Mouse (Mus musculus): ENCODE measurements around the gene Arhgef28. TPM values are rescaled to one million over a fixed set of nuclear protein-coding genes. Genes with fewer than 3 reads are reported as not detected.

Gene Arhgef28
- total RNA-seq, 2 experiments from 2014 or later = 6.1 to 8.8 TPM

DNA sequence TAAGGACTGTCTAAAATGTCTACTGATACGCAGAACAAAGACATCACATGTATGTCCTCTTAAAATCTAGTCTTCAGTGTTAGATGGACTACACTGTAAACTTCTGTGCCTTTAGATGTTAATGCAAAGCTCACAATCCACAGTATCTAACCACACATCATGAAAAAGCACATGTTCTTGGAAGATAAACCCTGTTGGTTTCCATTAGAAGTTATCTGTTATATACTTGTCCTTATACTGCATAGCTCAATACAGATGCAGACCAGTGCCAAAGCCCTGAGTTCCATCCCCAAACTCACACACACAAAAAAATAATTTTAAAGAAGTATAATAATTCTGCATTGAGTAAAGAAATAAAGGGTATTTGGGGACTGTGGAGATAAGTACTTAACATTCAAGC is 18.3 kb downstream of the Arhgef28 start:
- no peak for DNase-seq

GRCm38 (mm10) chr13:98186179-98186578 is 20.1 kb downstream of the Arhgef28 start:
- no peak for DNase-seq
- intact Hi-C loops (cut with DNase I) = no loop called here

More for the DNA sequence above, 18.3 kb downstream of the Arhgef28 start:
- intact Hi-C loops (cut with DNase I) = no loop called here

- intact Hi-C loops (cut with DNase I) = no loop called here
Measured at GRCm38 (mm10) chr13:98184632-98185031, 21.6 kb downstream of the Arhgef28 start.

DNA sequence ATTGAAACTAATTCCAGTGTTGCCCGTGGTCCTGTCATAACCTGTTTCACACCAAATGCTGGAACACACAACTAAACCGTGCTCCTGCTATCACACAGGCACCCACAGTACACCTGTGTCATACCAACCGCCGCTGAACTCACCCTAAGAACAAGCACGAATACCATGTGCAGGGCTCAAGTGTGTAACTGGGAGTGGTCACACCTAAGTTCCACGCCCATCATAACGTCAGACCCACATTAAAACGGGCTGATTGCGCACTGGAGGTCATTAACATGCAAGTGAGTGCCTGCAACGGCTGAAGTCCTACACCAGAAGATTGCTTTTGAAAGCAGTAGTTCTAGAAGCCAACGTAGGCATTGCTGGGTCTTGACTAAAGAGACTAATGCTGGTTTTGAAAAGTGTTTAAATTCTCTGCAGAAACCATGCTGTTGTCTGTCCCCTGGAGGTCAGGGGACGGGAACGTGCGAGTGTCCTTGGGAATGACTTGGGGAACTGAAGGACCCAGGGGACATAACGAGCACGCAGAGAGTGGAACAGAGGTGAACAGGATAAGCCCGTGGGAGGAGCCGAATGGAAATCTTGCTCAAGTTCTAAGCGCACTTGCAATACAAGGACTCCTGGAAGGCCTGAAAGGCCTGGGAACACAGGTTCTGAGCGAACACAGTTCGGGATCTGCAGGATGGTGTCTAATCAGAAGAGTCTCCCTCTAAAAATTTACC is 22.9 kb downstream of the Arhgef28 start:
- no peak for DNase-seq
- intact Hi-C loops (cut with DNase I) = no loop called here

More at GRCm38 (mm10) chr13:98184632-98185031, 21.6 kb downstream of the Arhgef28 start:
- DNase-seq = peak in 1 of 2 experiments; percentile 24

DNA sequence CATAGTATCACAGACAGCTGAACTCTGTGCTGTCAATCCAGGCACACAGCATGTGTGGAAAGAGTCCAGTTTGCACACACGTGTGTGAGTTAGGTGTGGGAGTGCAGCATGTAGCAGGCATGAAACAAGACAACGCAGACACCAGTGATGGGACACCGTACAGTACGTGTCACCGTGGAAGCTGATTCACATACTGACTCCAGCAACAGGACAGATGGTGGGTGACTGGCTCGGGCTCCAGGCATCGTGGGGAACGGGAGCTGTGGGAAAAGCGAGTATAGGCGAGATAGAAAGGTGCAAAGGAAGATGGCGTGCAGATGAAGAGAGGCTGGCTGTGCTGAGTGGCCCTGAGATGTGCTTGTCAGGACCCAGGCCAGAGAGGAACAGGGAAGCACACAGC is 23.9 kb downstream of the Arhgef28 start:
- intact Hi-C loops (cut with DNase I) = no loop called here

DNA sequence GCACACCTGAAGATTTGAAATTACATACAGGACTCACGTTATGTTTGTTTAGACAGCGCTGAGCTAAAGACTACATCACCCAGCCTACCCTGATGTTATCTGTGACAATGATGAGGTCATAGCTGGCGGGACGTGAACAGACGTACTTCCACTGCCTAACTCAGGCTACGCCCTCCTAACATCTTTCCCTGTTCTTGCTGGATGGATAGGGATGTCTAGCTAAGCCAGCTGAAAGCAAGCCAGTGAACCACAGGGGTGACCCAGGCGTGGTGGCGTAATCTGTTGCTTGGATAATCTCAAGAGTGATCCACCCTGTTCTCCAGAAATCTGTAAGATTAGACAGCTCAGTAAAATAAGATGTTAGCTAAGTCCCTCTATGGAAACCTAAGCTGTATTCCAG is 25.6 kb downstream of the Arhgef28 start:
- DNase-seq = peak in 1 of 2 experiments; percentile 10
- intact Hi-C loops (cut with DNase I) = no loop called here

More for the DNA sequence above, 23.9 kb downstream of the Arhgef28 start:
- no peak for DNase-seq

DNA sequence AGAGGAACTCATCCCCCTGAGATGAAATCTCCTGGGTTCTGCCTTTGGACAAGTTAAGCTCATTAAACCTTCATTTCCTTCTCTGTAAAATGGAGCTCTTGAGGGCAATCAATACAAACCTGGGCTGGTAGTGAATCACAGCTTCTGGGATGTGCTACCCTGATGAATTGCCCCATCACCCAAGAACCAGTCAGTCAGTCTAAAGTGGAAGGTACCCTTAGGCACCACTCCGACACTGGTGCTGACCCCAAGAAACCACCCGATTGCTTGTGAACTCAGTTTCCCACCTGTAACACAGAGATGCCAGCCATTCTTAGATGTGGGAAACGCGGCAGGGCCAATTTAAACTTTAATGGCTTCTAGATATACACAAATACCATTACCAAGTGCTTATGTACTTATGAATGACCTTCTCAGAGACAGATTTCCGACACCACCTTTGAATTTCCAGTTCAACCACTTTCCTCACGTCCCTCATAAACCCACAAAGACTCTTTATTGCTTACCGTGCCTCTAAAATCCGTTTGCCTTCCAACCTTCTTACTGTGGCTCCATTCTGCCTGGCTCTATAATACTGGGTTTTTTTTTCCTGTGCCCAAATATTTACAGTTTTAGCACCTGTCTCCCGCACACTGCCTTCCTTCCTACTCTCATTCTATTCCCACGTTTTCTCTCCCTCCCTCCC is 30.8 kb downstream of the Arhgef28 start:
- DNase-seq = no peak
- intact Hi-C loops (cut with DNase I) = no loop called here

DNA sequence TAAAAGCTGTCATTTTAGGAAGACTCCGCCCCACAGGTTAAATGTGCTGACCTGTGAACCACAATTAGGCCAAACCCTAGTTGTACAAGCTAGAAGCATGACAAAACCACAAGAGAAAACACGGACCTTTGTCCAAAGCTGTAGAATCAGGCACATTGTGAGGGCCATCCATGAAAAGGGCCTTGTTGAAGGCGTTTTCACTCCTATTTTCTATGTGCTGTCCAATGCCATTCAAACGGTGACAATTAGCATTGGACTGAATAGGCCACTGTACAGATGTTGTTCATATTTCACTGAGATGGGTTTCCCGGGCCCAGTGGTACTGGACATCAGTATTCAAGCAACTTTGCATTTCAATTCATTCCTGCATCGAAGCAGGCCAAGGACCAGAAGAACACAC is 33.2 kb downstream of the Arhgef28 start:
- intact Hi-C loops (cut with DNase I) = no loop called here
- no peak for DNase-seq

GRCm38 (mm10) chr13:98172365-98172764 is 33.9 kb downstream of the Arhgef28 start:
- no peak for DNase-seq
- intact Hi-C loops (cut with DNase I) = no loop called here

DNA sequence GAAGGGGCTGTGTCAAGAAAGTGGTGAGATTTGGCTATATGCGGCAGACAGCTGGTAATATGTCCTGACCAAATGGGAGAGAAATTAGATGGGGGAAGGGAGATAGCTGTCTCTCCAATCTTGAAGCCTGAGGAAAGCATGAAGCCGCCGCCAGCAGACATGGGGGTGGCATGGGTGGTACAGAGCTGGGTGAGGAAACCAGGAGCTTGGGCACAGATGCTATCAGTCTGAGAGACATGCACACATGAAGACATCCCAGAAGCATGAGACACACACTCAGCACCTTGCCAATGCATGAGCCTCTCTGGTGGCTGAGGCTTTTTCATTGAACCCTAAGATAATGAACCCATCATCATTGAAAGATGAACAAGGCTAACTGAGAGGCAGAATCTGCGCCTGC is 34.5 kb downstream of the Arhgef28 start:
- intact Hi-C loops (cut with DNase I) = no loop called here
- DNase-seq = no peak

DNA sequence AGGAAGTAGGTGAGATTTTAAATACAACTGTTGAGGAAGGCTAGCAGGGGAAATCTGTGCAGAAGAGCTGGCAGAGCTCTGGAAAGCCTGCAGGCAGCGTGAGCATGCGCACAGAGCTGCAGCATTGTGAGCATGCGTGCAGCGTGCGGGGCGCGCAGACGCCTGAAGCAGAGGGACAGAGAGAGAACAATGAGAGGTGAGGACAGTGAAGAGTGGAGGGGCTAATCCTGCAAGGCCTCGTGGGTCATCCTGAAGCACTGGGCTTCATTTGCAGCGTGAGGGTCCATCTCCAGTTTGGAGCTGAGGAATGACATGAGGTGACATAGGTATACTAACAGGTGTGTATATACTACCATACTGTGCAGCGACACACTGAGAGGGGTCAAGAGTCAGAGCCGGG is 35.0 kb downstream of the Arhgef28 start:
- DNase-seq = no peak
- intact Hi-C loops (cut with DNase I) = no loop called here

DNA sequence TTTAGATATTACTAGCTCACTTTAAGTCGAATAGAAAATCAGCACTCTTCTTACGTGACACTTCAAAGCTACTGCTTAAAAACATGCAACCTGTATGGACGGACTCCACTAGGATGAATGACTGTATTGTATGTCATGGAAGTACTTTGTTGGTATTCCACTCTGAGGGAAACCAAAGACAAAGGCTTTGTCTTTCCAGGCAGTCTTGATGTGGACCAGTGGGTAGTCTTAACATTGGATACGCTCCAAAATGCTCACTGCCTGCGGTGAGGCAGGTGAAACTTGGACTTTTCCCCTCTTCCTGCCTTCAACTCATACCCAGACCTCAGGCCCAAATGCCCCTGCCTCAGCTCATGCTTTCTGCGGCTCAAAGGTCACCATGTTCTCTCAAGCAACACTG is 41.4 kb downstream of the Arhgef28 start:
- intact Hi-C loops (cut with DNase I) = no loop called here

DNA sequence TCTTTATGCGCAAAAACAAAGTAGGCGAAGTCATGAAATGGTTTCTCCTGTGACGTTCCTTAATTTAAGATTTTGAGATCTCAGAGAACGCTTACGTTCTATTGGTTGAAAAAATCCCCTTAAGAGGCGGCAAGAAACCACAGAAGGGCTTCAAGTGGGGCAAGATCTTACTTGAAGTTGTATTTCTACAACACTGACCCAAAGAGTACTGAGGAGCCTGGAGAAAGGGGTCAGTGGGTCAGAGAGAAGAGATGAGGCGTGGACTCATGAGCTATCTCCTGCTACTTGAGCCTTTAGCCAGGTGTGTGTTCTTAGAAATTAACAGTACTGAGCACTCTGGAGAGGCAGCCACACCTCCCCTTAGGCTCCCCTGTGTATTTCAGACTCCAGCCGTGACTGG is 44.7 kb downstream of the Arhgef28 start:
- intact Hi-C loops (cut with DNase I) = no loop called here
- DNase-seq = no peak

More for the DNA sequence above, 41.4 kb downstream of the Arhgef28 start:
- no peak for DNase-seq

GRCm38 (mm10) chr13:98156656-98157055 is 49.6 kb downstream of the Arhgef28 start:
- DNase-seq = no peak
- intact Hi-C loops (cut with DNase I) = no loop called here

- peak in 1 of 2 experiments; percentile 16 for DNase-seq
- intact Hi-C loops (cut with DNase I) = no loop called here
Measured at GRCm38 (mm10) chr13:98152759-98153158, 53.5 kb downstream of the Arhgef28 start.

- DNase-seq = no peak
- intact Hi-C loops (cut with DNase I) = no loop called here
Measured at GRCm38 (mm10) chr13:98147532-98147931, 58.7 kb downstream of the Arhgef28 start.

DNA sequence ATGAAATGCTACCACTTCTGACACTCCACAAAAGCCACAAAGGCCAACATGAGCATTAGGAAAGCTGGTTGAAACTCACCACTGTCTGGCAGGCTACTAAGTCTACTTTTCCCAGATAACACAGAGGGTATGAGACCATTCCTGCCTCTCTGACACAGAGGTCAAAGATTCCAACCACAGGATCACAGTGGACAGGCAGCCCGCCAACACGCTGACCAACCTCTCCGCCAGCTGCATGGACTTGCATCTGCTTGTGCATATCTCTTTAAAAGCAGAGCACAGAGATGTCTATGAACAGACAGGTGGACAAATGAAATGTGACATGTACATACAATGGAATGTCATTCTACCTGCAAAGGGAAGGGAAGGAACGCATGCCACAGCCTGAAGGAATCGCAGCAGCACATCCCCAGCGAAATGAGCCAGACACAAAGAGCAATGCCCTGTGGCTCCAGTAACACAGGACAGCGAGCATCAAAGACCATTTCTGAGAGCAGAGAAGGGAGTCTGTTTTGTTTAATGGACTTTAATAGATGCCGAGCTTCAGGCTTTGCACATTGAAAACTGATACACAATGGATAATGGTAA is 59.6 kb downstream of the Arhgef28 start:
- intact Hi-C loops (cut with DNase I) = no loop called here
- DNase-seq = no peak

DNA sequence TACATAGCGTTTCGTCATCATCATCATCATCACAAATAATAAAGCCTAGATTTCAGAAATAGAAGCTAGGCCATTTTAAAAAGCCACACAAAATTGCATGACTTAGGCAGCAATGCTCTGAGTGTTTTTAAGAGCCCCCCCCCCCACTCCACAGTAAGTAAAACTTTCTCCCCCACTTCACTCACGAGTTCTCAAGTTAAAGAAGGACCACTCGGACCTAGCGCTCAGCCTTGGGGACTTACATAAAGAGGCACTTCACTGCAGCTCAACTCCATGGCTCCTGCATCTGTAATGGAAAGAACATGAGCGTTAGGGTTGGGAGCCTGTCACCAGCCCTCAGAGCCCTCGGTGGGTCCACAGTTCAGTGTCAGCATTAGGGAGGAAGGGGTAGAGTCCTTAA is 60.9 kb downstream of the Arhgef28 start:
- DNase-seq = no peak
- intact Hi-C loops (cut with DNase I) = no loop called here

DNA sequence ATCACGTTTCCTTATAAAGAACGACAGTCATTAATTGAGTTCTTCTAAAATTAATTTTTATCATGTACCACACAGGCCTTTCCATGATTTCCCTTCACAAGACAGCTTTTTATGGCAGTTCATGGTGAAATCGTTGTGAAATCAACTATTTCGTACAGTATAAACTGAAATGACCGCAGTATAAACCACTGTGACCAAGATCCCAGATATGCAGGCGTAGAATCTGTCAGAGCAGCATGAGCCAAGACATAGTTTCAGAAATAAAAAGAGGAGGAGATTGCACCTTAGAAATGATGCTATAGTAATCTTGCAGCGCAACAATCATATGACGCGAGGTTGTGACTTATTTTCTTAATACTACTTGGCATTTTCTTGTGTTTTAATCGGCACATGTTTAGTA is 63.2 kb downstream of the Arhgef28 start:
- no peak for DNase-seq
- intact Hi-C loops (cut with DNase I) = no loop called here

DNA sequence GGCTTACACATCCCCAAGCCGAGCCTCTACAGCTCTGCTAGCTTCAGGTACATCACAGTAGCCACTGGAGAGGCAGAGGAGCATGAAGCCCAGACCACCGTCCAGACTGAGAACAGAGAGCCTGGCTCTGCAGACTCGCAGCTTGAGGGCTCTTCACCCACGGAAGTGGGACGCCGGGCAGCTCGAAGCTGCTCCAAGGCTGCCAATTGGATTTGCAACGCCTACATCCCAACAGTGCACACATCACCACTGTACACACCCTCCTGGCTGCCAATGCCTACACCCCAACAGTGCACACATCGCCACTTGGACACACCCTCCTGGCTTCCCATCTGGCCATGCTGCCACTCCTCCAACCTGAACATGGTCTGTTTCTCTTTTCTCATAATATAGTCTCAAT is 65.6 kb downstream of the Arhgef28 start:
- no peak for DNase-seq
- intact Hi-C loops (cut with DNase I) = no loop called here

DNA sequence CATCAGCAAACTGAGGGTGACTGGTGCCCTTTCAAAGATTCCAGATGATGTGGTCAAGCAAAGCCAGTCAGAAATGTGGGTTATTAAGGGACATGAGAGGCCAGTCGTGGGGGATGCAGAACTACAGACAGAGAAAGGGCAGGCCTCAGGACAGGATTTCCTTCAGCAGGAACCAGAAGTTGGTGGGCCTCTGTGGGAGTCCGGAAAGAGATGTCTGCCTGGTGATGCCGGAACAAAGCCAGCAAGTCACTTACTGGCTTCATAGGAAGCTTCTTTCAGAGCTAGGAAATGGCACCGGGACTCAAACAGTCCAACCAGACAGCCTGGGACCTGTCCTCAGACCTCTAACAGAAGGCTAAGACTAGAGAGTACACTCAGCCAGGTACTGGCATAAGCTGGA is 67.5 kb downstream of the Arhgef28 start:
- intact Hi-C loops (cut with DNase I) = loop anchor here (5.0 kb wide), 1 partner anchor 106 kb away; no protein-coding TSS in a partner anchor
- DNase-seq = no peak
